Mouse (Mus musculus) induced T-regulatory cell, adult 2 months (primary cell): Measurements from ENCODE around the gene Ptprr.
A peak's percentile ranks its signal among the peaks of the same experiment; 100 is the strongest.

Source experiments
- DNase-seq: peaks from one replicate; pipeline ENCODE4 v3.0.0-alpha.2; 2012; ENCODE audit warnings: low read depth

Ptprr gene

DNA sequence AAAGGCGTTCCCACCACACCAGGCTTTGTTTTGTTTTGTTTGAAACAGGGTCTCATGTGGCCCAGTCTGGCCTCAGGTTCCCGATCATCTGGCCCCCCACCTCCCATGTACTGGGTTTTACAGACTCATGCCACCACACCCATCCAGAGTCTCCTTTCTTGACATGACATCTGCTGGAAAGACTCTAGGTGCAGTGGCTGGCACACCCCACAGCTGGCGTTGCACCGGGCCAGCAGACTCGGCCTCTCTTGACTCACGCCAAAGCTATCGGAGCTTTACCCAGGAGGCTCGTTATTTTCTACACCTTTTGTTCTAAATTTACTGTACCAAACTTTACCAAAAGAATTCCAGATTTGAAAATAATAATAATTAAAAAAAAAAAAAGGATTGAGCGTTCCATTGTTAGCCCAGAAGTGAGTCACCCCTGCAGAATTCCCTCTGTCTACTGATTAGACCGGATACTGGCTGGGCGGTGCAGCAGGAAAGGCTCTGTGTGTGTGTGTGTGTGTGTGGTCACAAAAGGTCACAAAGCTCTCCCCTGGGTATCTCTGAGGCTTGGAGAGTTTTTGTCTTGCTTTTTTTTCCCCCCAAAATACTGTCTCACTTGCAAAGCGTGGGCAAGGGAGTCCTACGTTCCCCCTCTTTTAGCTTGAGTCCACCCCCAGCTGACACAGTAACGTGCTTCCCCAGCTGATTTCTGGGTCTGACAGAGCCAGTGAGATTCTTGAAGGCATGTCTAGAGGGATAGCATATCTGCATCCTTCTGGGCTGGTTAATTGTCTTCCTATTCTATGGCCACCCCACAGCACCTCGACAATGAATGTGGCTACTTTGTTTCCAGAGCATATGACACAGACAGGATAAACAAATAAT lies 248.8 kb downstream of the Ptprr start:
- no peak for DNase-seq

DNA sequence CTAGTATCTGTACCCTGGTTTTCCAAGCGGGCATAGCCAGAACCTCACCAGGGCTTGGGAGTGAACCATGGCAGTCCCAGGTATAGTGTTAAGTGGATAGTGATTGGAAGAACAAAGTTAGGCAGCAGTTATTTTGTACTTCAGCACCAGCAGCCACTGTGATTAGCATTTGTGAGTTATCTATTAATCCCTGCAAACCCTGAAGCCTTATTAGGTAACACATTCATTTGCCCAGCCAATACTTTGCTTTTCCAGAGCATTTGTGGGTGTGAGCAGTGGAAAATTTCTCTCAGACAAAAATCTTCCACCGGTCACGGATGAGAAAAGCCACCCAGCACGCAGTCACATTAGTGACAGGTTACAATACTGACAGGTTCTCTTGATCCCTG lies 249.4 kb downstream of the Ptprr start:
- DNase-seq: no peak

DNA sequence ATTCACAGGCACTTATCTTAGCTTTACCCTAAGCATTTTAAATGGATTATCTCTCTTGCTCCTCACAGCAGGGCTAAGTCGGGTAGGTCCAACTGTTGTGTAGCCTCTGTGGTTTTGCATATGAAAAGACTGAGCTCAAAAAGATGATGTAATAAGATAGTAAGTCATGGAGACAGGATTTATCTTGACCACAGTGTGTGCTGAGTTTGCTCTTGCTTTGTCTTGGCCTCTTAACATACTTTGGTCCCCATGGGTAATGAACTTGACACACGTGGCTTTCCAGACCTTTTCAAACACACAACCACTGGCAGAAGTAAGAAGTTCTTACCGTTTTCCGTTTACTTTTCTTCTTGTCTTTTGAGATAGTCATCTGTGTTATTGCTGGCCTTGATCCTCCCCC lies 250.3 kb downstream of the Ptprr start:
- no peak for DNase-seq

DNA sequence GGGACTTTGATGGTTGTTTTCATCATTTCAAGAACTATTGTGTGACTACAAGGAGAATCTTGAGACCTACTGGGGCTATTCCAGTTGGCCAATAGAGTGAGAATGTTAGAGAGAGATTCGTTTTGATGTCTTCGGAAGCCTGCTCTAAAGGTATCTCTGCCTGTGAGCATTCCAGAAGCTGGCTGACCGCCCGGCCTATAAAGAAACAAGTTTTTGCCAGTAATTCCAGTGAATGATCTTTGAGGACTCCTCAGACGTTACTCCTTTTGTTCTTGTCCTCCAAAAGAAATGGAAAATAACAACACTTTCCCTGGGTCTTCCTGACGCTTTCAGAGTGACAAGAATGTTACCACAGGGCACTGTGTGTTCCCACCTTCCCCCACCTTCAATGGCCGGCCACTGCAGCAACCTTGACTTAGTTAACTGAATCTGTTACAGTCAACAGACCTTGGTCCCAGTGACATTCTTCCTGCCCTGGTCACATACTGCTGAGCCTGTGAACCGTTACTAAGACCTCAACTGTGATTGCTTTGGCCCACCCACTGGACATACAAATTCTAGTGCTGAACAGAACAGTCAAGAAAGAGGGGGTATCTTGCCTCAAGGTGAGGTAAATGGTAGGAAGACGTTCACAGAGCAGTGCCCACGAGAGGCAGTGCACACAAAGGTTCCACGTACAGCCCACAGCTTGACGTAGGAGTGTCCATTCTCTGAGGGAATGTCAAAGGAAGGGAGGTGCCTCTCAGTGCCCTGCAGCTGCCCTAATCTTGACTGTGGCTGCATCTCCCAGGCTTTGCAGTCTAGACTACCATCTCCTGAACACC lies 252.8 kb downstream of the Ptprr start:
- DNase-seq: no peak

DNA sequence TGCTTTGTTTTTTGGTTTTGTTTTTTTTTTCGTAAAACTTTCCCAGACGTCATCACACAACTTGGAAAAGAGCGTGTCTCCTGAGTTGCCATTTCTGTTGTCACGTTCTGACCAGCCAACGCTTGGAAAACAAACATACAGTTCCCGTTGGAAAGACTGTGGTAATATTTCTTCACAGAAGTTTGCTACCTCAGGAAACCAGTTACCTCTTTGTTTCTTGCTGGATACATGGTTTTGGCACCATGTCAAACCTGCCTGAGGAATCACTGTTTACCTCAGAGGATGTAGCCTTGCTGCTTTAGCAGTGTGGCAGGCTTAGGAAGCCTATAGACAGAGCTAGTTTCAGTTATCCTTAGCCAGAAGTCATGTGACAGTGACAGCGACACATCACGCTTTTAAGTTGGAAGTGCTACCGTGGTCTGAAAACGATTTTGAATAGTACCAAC lies 253.5 kb downstream of the Ptprr start:
- no peak for DNase-seq

DNA sequence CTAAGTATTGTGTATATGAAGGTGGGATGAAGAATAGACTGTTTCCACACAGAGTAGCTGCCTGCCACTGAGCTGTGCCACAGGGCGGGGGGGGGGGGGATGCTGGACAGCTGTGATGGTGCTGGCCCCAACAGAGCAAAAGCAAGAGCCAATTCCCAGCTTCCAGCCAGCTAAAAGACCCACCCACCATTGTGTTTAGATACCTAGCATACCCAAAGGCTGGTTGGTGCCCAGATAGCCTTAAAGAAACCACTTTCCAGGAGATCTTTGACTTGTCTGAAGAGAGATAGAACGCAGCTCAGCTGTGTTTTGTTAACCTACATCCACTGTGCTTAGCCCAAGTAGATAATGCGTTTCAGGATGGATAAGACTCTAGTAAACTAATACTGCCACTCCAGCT lies 254.1 kb downstream of the Ptprr start:
- no peak for DNase-seq

DNA sequence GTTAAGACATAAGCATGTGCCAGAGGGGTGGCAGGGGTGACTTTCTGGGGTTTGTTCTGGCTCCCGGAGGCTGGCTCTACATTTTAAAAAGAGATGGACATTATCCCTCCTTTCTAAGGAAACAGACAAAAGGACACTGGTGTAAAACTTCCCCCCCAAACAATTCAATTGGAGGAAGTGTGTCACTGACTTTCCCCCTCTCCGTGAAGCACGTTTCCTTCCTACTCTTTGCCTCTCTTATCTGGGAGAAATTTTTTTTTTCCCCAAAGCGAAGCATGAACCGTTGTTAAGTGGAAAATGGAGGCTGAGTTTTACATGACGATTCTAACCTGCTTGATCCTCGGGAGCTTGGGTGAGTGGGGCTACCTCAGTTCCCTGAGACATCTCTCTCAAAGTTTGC lies 257.3 kb downstream of the Ptprr start, which contains the start of gene Ptprb:
Ptprb (plus strand) TSS at position 244 of the 400 bp plus-strand sequence.
- no peak for DNase-seq

DNA sequence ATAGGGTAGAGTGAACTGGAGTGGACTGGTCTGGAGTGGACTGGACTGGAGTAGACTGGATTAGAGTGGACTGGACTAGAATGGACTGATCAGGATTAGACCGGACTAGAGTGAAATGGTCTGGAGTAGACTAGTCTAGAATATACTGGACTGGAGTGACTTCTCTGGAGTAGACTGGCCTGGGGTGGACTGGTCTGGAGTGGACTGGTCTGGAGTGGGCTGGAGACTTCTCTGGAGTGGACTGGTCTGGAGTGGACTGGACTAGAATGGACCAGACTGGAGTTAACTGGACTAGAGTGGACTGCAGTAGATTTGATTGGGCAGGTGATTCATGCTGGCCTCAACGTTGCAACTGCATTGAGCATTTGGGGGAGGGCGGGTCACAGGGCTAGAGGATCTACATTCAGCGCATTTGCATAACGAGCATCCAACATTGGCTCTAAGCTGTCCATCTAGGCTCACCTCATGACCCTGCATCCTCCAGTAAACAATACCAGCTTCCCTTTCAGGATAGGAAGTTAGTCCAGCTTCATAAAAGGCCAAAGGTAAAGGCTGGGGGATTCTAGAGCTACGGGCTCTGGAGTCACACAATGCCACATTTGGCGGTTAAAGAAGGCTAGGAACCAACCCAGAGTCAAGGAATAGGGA lies 268.8 kb downstream of the Ptprr start:
- DNase-seq: no peak

DNA sequence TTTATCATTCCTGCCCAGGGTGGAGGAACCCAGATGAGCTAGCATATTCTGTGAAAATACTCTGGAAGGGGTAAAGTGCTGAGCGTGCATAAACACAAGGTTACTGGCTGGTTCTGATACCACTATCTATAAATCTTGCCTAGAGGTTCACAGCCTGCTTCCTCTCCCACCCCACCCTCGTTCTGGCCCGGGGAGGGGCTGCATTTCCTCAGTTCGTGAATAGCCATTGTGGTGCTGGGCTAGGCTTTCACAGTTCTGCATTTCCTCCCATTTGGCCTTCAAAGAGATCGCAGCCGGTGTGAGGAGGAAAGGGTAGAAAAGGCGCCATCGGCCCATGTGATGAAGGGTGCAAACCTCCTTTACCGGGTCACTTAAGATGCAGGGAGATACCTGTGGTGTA lies 270.1 kb downstream of the Ptprr start:
- DNase-seq: no peak

DNA sequence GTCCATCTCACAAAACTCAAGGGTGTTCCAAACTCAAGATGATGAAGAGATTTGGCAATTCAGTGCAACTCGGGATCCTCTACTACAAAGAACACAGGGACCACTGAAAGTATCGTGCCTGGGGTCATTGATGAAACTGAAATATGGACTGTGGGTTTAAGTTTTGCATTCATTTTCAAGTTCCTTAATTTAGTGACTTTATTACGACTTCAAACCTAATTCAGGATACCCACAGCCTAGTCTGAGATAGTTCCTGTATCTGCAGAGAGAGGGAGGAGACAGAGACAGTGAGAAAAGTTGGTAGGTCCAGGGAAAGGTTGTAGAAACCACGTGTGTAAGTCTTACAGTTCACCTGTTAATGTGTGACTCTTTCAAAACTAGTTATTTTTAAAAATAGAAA lies 272.5 kb downstream of the Ptprr start:
- no peak for DNase-seq

DNA sequence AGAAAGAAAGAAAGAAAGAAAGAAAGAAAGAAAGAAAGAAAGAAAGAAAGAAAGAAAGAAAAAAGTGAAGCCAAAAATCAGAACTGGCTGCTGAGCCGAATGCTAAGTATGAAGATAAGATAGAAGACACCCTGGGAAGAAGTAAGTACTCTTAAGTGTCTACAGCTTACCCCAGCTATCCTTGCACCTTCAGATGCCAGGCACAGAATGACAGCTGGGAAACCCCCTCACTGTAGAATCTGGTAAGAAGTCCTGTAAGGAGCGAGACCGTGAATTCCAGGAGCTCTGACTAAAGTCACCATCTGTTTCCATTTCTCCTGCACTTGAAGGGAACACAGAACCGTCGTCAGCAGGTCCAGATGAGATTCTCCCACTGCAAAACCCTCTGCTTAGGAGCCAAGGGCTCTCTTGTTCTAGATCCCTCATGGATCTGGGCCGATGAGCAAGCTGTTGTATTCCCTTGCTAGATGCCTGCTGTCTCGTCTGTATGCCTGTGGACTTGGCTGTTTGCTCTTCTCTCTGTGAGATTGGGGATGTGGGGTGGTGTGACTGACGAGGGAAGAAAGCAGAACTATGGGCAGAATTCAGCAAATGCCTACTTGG lies 273.2 kb downstream of the Ptprr start:
- no peak for DNase-seq

DNA sequence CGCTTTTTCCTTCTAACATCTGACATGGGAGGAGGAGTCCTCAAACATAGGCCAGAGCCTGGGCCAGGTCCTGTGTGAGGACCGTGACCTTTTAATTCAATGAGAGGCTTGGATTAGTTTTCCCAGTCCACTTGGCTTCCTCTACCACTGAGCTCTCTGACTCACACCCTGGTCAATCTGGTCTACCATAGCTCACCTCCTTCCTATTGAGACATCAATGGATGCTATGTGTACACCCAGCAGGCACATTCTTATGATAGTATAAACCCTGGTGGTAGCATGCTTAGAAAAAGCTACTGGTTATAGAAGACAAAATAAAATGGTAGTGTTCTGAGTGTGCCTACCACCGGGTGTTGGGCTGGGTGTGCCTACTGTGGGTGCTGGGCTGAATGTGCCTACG lies 278.4 kb downstream of the Ptprr start:
- DNase-seq: no peak

DNA sequence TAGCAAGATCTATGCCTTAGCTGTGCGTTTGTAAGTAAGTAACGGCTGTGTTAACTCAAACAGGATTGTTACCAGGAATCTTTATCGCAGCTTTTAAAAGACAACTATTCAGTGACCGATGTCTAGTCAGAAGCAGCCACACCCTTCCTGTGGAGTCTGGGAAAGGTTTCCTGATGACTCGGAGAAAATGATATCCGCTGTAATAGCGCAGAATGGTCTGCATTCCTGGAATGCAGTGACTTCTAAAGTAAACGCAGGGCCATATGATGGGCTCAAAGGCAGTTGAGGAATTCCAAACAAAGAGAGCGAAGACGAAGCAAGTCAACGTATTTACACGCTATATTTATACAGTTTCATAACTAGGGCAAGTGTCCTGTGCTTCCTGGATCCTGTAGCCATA lies 279.8 kb downstream of the Ptprr start:
- no peak for DNase-seq

DNA sequence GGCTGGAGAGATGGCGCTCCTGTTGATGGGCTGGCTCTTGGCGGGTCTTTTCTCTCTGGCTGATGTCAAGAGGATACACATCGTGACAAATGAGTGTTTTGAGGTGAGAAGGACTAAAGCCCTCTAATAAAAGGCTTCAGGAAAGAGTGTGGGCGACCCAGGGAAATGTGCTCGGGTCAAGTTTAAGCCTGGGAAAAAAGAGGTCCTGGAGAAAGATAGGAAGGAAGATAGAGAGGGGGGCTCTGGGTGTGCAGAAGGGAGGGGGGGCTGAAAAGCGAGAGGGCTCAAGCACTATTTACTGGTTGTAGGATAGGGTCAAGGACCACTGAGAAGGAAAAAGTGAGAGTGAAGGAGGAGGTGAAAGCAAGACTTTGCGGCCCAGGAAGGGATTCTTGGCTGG lies 282.8 kb downstream of the Ptprr start:
- no peak for DNase-seq

DNA sequence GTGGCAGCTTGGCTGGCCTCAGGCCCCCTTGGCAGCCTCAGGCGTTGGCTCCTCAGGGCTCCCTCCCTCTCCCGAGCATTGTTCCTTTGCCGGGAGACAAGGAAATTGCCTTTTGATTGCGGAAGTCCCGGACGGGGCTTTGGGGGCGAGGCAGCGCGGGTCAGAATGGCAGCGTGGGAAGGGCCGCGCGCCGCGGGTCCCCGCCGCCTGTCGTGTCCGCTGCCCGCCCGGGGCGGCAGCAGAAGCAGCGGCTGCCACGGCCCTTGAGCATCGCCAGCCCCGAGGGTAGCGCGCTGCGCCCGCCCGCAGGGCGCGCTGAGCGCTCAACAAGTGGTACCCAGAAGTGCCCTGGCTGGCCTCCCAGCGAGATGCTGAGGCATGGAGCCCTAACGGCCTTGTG lies 283.2 kb downstream of the Ptprr start:
- DNase-seq: no peak

DNA sequence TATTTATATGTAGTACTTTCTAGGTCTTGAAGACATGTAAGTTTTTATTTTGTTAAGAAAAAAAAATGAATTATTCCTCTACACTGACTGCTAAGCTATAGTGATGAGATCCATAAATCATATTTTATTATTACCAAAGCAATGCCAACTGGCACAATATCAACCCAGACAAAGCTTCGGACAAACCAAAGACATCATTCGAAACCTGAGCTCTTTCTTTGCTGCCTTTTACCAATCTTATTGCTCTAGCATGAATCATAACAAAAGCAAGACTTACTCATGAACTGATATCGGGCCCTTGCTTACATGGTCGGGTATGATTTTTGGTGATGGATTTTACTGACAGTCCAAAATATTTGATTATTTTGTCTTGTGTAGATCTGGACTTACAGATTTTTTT lies 286.3 kb downstream of the Ptprr start:
- no peak for DNase-seq

DNA sequence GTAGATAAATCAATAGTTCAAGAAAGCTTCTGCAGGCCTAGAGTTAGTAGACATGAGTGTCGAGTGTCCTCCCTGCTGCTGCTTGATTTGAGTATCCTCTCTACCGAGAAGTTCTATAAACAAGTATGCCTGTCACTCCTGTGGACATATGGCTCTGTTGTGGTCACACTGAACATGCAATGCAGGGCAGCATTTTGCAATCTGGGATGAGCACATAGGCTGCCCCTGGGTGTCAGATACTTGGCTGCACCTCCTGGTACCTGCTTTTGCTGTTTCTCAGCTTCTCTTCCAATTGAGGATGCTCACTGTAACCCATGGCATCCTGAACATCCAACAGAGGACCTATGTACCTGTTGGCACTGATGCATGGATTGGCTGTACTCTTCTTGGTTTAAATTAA lies 291.4 kb downstream of the Ptprr start:
- no peak for DNase-seq

DNA sequence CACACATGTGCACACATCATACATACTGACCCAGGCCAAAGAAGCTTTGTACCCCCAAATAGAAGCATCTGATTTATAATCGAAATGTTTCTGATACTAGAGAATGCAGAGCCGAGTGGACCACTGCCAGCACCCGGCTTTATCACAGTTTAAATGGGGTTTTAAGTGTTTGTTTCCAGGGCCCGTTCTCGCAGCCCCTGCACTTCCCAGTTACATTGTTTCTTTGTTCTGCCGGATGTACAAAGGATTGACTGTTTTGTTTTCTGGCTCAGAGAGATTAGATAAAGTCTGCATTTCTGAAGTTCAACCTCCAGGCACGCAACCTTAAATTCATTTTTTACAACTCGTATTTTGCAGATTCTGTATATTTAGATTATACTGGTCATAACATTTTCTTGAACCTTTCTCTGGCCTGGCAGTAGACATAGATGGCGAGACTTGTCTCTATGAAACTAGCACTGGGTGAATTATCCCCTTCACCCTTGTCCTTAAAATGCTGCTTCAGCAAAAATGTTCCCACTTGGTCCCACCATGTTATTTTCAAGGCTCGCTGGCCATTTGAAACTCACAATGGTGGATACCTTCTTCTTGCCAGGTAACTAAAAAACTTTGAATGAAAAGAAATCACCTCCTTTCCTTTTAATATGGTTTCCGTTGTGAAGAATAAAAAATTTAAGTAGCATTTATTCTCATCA lies 292.6 kb downstream of the Ptprr start:
- no peak for DNase-seq

DNA sequence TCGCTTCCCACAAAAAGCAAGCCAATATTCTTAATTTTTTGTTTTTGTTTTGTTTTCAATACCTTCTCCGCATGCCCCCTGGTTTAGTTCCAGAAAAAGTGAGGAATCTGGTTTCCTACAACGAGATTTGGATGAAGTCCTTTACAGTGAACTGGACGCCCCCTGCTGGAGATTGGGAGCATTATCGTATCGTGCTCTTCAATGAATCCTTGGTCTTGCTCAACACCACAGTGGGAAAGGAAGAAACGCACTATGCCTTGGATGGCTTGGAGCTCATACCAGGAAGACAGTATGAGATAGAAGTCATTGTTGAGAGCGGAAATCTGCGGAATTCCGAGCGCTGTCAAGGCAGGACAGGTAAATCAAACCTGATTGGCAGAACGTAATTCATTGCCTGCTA lies 301.2 kb downstream of the Ptprr start:
- DNase-seq: peak; percentile 64
